Mouse (Mus musculus): ENCODE measurements around the gene 2310022A10Rik. TPM values are rescaled to one million over a fixed set of nuclear protein-coding genes. Genes with fewer than 3 reads are reported as not detected.

The 2310022A10Rik gene
- 10 to 100 TPM; 23.5 to 24.2 TPM for total RNA-seq (2021)

- peak; percentile 83 to 93 for DNase-seq (ENCODE audit: extremely low spot score in 1 of 2, low spot score in 1 of 2)
Observed at GRCm38 (mm10) chr7:27552931-27553513, at the start of gene 2310022A10Rik, which contains the start of gene Pld3. Gene 2310022A10Rik (plus strand): TSS chr7:27553233. Gene Pld3 (minus strand): TSS chr7:27553218.

GRCm38 (mm10) chr7:27506765-27507370, 46.2 kb upstream of the 2310022A10Rik start:
- no peak for DNase-seq (ENCODE audit: extremely low spot score in 1 of 2, low spot score in 1 of 2)

- DNase-seq (ENCODE audit: extremely low spot score in 1 of 2, low spot score in 1 of 2), result peak; percentile 70 to 71
Observed at GRCm38 (mm10) chr7:27507711-27508647, 45.1 kb upstream of the 2310022A10Rik start.

DNA sequence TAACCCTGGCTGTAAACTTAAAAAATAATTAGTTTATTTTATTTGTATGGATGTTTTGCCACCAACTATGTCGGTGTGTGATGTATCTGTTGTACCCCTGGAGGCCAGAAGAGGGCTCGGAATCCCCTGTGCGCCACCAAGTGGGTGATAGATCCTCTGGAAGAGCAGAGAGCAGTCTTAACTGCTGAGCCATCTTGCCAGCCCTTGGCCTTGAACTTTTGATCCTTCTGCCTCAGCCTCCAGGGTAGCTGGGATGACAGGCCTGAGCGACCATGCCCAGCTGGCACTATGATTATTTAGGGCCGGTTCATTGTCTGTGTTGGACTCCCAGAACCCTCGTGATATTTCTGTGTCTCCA, 44.4 kb upstream of the 2310022A10Rik start:
- DNase-seq (ENCODE audit: extremely low spot score in 1 of 2, low spot score in 1 of 2), result no peak

GRCm38 (mm10) chr7:27510809-27511208, 42.2 kb upstream of the 2310022A10Rik start:
- no peak for DNase-seq (ENCODE audit: extremely low spot score in 1 of 2, low spot score in 1 of 2)

GRCm38 (mm10) chr7:27514961-27515360, 38.1 kb upstream of the 2310022A10Rik start:
- DNase-seq (ENCODE audit: extremely low spot score in 1 of 2, low spot score in 1 of 2), result no peak

DNA sequence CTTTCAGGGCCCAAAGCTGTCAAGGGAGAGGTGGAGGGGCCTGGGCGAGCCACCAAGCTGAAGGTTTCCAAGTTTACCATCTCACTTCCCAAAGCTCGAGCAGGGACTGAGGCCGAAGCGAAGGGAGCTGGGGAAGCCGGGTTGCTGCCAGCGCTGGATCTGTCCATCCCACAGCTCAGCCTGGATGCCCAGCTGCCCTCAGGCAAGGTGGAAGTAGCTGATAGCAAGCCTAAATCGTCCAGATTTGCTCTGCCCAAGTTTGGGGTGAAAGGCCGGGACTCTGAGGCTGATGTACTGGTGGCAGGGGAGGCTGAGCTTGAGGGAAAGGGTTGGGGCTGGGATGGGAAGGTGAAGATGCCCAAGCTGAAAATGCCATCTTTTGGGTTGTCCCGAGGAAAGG, 34.7 kb upstream of the 2310022A10Rik start:
- DNase-seq (ENCODE audit: extremely low spot score in 1 of 2, low spot score in 1 of 2), result no peak

DNA sequence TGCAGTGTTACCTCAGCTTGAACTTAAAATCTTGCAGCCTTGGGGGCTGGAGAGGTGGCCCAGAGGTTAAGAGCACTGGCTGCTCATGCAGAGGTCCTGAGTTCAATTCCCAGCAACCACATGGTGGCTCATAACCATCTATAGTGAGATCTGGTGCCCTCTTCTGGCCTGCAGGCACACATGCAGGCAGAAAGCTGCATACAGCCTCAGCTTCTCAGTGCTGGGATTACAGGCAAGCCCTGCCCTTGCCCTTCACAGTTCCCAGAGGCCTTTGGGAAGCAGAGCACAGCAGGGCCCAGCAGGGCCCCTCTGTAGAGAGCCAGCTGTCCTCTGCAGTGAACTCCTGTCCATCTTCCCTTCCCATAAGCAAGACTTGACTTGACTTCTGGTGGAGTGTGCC, 32.9 kb upstream of the 2310022A10Rik start:
- DNase-seq (ENCODE audit: extremely low spot score in 1 of 2, low spot score in 1 of 2), result no peak

GRCm38 (mm10) chr7:27520599-27520998, 32.4 kb upstream of the 2310022A10Rik start:
- no peak for DNase-seq (ENCODE audit: extremely low spot score in 1 of 2, low spot score in 1 of 2)

DNA sequence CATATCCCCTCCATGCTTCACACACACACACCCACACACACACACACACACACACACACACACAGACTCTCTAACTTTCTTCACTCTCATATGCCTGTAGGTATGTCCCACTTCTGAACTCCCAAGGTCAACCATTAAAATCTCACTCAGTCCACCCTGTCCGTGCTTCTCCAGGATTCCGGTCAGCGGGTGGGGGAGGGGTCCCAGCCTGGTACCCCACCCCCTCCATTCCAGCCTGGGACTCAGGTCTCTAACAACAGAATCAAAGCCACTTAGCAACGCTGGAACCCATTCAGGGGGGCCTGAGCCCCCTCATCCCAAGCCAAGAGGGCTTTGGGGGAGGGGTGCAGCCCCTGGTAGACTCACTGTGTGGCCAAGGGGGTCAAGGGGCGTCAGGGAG, 30.1 kb upstream of the 2310022A10Rik start, which contains the start of gene Hipk4:
TSS of gene Hipk4 (plus strand) at position 301 of the 400 bp plus-strand sequence.
- DNase-seq (ENCODE audit: extremely low spot score in 1 of 2, low spot score in 1 of 2), result no peak

GRCm38 (mm10) chr7:27523805-27524204, 29.2 kb upstream of the 2310022A10Rik start:
- DNase-seq (ENCODE audit: extremely low spot score in 1 of 2, low spot score in 1 of 2), result no peak

DNA sequence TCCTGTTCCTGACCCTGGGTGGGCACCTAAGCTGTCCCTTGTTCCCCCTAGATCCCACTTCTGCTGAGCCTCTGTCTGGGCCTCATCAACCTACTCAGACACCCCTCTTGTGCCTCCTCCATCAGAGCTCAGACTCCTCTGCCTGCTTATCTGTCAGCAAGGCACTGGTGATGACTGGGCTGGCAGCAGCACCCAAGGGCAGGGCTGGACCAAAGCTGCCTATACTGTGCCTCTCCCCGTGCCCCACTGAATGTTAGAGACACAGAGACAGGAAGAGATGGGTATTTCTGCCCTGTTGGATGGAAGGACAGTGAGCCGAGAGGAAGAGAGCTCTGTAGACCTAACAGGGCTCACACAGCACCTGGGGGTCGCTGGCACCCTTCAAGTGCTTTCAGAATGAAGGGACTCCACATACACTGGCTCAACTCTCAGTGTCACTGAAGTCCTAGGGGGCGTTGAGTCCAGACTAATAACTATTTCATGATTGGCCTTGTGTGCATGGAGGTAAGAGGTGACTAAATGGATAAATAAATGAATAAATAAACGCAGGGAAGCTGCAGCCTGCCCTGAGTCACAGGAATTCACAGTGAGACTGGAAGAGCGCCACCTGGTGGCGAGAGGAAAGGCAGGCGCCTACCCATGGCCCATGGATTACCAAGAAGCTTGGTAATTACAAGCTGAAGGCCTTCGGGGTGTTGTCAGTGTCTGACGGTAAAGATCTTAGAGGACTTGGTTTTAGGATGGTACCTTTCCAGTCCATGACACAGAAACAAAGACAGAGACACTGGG, 26.8 kb upstream of the 2310022A10Rik start:
- DNase-seq (ENCODE audit: extremely low spot score in 1 of 2, low spot score in 1 of 2), result peak; percentile 80 to 83

DNA sequence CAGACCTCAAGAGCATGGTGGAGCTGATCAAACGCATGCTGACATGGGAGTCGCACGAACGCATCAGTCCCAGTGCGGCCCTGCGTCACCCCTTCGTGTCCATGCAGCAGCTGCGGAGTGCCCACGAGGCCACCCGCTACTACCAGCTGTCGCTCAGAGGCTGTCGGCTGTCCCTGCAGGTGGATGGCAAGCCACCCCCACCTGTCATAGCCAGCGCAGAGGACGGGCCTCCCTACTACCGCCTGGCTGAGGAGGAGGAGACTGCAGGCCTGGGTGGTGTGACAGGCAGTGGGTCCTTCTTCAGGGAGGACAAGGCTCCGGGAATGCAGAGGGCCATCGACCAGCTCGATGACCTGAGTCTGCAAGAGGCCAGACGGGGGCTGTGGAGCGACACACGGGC, 24.0 kb upstream of the 2310022A10Rik start:
- no peak for DNase-seq (ENCODE audit: extremely low spot score in 1 of 2, low spot score in 1 of 2)

- no peak for DNase-seq (ENCODE audit: extremely low spot score in 1 of 2, low spot score in 1 of 2)
Observed at GRCm38 (mm10) chr7:27530937-27531336, 22.1 kb upstream of the 2310022A10Rik start.

DNA sequence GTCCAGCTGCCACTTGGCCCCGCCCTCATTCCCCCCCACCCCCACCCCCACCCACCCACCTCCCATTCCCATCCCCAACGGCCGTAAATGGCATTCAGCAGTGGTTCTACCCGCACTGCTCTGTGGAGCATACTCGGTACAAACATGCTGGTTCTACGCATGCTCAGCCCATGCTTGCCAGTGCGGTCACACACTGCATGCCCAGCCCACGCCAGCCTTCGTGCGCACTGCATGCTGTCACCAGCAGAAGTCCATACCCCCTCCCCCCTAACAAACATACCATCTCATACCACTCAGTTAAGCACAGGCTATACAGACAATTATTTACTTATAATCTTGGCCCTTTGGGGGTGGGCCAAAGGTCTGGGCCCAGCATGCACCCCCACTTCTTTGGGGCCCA, 21.3 kb upstream of the 2310022A10Rik start:
- no peak for DNase-seq (ENCODE audit: extremely low spot score in 1 of 2, low spot score in 1 of 2)

DNA sequence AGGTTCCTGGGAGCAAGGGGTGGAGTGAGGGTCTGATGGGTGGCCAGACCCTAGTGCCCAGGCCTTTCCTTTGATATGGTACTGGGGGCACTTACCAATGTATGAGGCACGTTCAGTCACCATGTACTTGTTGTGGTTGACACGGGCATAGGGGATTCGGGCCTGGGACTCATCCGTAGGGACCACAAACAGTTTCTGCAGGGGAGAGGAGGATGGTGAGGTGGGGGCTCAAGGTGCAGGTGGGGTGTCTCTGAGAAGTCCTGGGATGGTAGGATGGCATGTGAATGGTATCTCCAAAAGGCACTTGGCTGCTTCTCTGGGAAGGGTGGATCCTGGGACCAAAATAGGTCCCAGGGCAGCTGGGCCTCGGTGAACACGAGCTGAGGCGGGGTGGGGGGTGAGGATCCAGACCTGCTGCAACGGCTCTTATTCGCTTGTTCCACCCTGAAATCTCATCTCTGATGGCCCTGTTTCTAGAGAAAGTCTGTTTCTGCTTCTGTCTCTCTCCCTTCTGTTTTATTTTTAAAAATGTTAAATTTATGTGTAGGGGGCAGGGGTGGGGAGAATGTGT, 20.5 kb upstream of the 2310022A10Rik start:
- no peak for DNase-seq (ENCODE audit: extremely low spot score in 1 of 2, low spot score in 1 of 2)

GRCm38 (mm10) chr7:27535386-27535785, 17.6 kb upstream of the 2310022A10Rik start:
- no peak for DNase-seq (ENCODE audit: extremely low spot score in 1 of 2, low spot score in 1 of 2)

DNA sequence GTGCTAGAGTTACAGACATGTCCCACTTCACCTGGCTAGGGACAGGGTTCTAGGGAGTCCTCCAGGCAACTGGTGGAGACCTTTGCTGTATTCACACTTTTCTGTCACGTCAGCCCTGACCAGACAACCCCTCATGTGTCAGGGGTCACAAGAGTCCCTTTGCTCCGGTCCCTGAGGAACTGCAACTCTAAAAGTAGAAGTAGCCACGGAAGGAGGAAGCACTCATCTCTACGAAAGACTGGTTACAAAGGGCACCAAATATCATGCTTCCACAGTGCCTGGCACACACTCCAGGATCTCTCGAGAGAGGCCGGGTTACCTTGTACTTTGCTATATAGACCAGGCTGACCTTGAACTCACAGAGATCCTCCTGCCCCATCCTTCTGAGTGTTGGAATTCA, 16.4 kb upstream of the 2310022A10Rik start:
- no peak for DNase-seq (ENCODE audit: extremely low spot score in 1 of 2, low spot score in 1 of 2)

GRCm38 (mm10) chr7:27537998-27538397, 15.0 kb upstream of the 2310022A10Rik start:
- DNase-seq (ENCODE audit: extremely low spot score in 1 of 2, low spot score in 1 of 2), result peak in 1 of 2 experiments; percentile 5

GRCm38 (mm10) chr7:27538797-27539196, 14.2 kb upstream of the 2310022A10Rik start:
- no peak for DNase-seq (ENCODE audit: extremely low spot score in 1 of 2, low spot score in 1 of 2)

Measured in layer of hippocampus, postnatal 25 days (tissue).